Mouse (Mus musculus) midbrain, embryonic 14.5 days (tissue): Measurements from ENCODE around the gene Pex14. TPM values are rescaled to one million over a fixed set of nuclear protein-coding genes. Genes with fewer than 3 reads are reported as not detected.
A peak's percentile ranks its signal among the peaks of the same experiment; 100 is the strongest.

Source experiments
- ATAC-seq: fragments of 200-750 bp; cut with Nextera tagmentation; 2 replicates; pipeline ENCODE4 v1.8.0; 2017; ENCODE audit warnings: moderate number of reproducible peaks, moderate library complexity; ENCODE audit not compliant: low FRiP score, low TSS enrichment
- DNase-seq: peaks from one replicate; pipeline ENCODE4 v3.0.0-alpha.2; 2015
- H3K27ac ChIP-seq: fragments of 300-500 bp; sonication (generic); replicated peaks from 2 replicates; pipeline ENCODE4 v1.5.1; 2014; ENCODE audit warnings: mild to moderate bottlenecking, low read depth, low read length, moderate library complexity
- H3K27me3 ChIP-seq: fragments of 300-500 bp; sonication (generic); 2 replicates; pipeline ENCODE4 v1.6.1; 2014; ENCODE audit warnings: low read length, control low read depth, mixed read lengths; ENCODE audit not compliant: control insufficient read depth, insufficient read depth
- H3K36me3 ChIP-seq: fragments of 300-500 bp; sonication (generic); 2 replicates; pipeline ENCODE4 v1.6.1; 2014; ENCODE audit warnings: low read length, control low read depth; ENCODE audit not compliant: control insufficient read depth, insufficient read depth
- H3K4me1 ChIP-seq: fragments of 300-500 bp; sonication (generic); 2 replicates; pipeline ENCODE4 v1.6.1; 2014; ENCODE audit warnings: mild to moderate bottlenecking, antibody characterized with exemption, low read length, control low read depth; ENCODE audit not compliant: control insufficient read depth, insufficient read depth
- H3K4me2 ChIP-seq: fragments of 300-500 bp; sonication (generic); 2 replicates; pipeline ENCODE4 v1.6.1; 2014; ENCODE audit warnings: mild to moderate bottlenecking, low read length, moderate library complexity
- H3K4me3 ChIP-seq: fragments of 300-500 bp; sonication (generic); replicated peaks from 2 replicates; pipeline ENCODE4 v1.5.1; 2014; ENCODE audit warnings: low read depth, low read length
- H3K9ac ChIP-seq: fragments of 300-500 bp; sonication (generic); replicated peaks from 2 replicates; pipeline ENCODE4 v1.6.1; 2014; ENCODE audit warnings: mild to moderate bottlenecking, low read length, moderate library complexity
- H3K9me3 ChIP-seq: fragments of 300-500 bp; sonication (generic); 2 replicates; pipeline ENCODE4 v1.6.1; 2016; ENCODE audit warnings: low read length, control low read depth, mixed read lengths; ENCODE audit not compliant: control insufficient read depth
- WGBS: fragments of 180-500 bp; shearing (Covaris S2); extraction: QIAGEN DNeasy Blood & Tissue Kit; methylation state at CpG from one replicate; pipeline ENCODE4 v1.1.7; 2014; 5-methylcytosine and 5-hydroxymethylcytosine counted together
- polyA plus RNA-seq: library from polyadenylated mRNA; unstranded; fragments of >200 nt; fragmentation: Nextera tagmentation; extraction: Ambion mirVana; gene quantifications from 2 replicates; pipeline ENCODE4 v1.2.1, GENCODE M21; 2014

The Pex14 gene
- polyA plus RNA-seq, 1 experiment from 2014 or later: 47.3 TPM

DNA sequence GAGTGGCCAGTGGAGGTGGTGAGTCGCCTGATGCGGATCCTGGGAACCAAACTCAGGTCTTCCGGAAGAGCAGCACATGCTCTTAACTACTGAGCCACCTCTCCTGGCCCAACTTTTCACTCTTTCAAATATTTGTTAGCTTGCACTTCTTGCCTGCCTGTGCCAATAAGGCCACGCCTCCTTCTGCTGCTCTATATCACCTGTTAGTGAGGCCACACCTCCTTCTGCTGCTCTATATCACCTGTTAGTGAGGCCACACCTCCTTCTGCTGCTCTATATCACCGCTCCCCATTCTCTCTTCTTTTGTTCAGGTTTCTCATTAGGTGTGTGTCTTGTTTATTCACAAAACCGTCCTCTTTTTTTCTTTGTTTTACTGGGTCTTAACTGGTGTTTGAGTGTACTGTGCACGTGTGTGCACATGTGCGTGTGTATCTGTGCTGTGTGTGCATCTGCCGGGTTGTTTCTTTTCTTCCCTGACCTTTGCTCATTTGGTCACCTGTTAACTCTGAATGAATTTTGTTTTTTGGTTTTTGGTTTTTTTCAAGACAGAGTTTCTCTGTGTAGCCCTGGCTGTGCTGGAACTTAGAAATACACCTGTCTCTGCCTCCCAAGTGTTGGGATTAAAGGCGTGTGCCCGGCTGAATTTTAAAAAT lies 97.1 kb downstream of the Pex14 start:
- H3K4me3 ChIP-seq: no peak overlapping the region
- no peak overlapping the region for H3K27ac ChIP-seq
- H3K9ac ChIP-seq: no peak overlapping the region
- H3K9me3 ChIP-seq: no peaks in the 10 kb centered on the region
- 96% methylated on average over 11 of the region's 11 CpGs for WGBS
- ATAC-seq (no peak), DNase-seq (no peak)
- H3K36me3 ChIP-seq: no peaks in the 10 kb centered on the region
- no peaks in the 10 kb centered on the region for H3K27me3 ChIP-seq
- no peak overlapping the region for H3K4me2 ChIP-seq
- no peaks in the 10 kb centered on the region for H3K4me1 ChIP-seq

GRCm38 (mm10) chr4:149001515-149001914 lies 98.2 kb downstream of the Pex14 start:
- Histone ChIP-seq H3K4me3 (no peak overlapping the region), H3K27ac (no peak overlapping the region), H3K4me1 (no peaks in the 10 kb centered on the region), H3K9ac (no peak overlapping the region), H3K27me3 (no peaks in the 10 kb centered on the region), H3K9me3 (no peaks in the 10 kb centered on the region), H3K4me2 (no peak overlapping the region), H3K36me3 (no peaks in the 10 kb centered on the region)
- DNase-seq (no peak), ATAC-seq (no peak)
- WGBS: 89% methylated on average over 5 of the region's 5 CpGs

GRCm38 (mm10) chr4:149000746-149001145 lies 98.9 kb downstream of the Pex14 start:
- no peak overlapping the region for H3K4me3 ChIP-seq
- H3K4me1 ChIP-seq: no peaks in the 10 kb centered on the region
- H3K36me3 ChIP-seq: no peaks in the 10 kb centered on the region
- H3K27me3 ChIP-seq: no peaks in the 10 kb centered on the region
- DNase-seq: no peak
- no peaks in the 10 kb centered on the region for H3K9me3 ChIP-seq
- no peak overlapping the region for H3K27ac ChIP-seq
- H3K4me2 ChIP-seq: no peak overlapping the region
- WGBS: 91% methylated on average over 6 of the region's 6 CpGs
- no peak overlapping the region for H3K9ac ChIP-seq
- no peak for ATAC-seq

DNA sequence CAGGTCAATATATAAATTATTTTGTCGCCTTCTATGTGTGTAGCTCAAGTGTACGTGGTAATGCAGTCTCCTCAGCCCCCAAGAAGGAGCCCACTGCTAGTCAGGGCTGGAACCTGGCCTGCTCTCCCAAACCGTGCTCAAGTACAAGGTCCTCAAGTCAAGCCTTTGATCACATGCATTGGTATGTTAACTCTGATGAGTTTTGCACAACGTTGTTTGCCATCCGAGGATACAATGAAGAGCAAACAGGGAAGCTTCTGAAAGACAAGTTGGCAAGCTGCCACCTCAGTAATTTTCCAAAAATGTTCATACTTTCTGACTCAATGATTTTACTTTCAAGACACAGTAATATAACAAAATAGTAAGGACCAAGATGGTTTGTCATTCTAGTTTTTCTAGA lies 105.7 kb downstream of the Pex14 start:
- ATAC-seq: no peak
- no peaks in the 10 kb centered on the region for H3K4me1 ChIP-seq
- no peaks in the 10 kb centered on the region for H3K9me3 ChIP-seq
- no peak overlapping the region for H3K4me3 ChIP-seq
- WGBS: 87% methylated on average over 5 of the region's 5 CpGs
- no peak overlapping the region for H3K9ac ChIP-seq
- no peak for DNase-seq
- H3K4me2 ChIP-seq: no peak overlapping the region
- H3K36me3 ChIP-seq: no peaks in the 10 kb centered on the region
- no peaks in the 10 kb centered on the region for H3K27me3 ChIP-seq
- H3K27ac ChIP-seq: no peak overlapping the region

DNA sequence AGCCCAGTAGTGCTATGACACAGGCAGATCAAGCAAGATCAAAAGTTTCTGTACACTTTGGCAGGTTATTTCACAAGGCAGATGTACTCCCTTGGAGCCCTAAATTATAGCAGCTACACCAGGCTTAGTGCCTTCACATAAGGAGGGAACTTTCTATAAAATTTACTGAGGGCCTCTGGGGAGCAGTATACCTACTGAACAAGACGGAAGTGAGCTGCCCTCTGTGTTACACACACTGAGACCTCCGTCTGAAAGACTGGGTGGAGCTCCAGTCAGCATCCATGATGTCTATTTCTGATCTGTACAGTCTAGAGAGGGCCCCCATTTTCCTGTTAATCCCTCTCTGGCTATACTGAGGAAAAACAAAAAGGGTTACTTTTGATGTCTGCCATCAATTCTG lies 109.6 kb downstream of the Pex14 start:
- H3K4me1 ChIP-seq: peaks cover 29% of the 10 kb centered on the region

DNA sequence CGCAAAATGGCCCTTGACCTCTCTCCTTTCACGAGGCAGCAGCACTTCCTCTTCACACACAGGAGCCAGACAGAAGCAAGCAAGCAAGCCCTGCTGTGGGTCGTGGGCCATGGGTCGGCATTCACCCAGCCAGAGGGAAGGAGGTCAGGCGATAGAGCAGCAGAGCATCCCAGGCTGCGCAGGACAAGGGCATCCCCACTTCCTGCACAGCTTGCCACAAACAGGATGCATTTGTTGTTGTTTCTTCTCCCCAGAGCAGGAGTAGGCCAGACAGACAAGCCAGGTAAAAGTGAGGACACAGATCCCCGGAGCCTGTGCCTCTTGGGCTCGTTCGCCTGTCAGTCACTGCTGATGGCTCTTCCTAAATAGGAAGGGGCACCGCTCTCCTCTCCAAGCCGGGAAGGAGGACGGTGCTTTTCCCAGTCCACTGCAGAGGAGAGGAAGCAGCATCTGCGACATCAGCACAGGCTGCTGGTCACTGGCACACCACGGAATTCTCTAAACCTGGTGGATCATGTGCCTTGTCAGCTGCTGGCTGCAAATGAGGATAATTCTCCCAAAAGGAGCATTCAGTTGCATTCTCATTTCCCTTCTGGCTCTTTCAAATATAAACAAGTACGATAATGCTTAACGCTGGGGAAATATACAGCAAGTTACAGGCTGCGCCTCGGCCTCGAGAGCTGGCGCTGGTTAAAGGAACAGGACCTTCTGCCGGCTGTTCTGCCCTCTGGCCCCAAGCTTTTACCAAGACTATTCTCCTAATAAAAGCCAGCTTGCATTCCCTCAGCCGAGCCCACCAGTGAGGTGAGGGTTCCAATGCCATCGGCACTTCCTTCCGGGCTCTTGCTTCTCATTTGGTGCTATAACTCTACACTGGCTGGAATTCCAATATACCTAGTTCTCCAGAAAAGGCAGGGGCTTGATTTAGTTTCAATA lies 113.9 kb downstream of the Pex14 start:
- H3K36me3 ChIP-seq: 0 out of 2 replicates have a peak, but pooled peaks cover 9% of the 10 kb centered on the region
- 0 out of 2 replicates have a peak overlapping the region, but pooled peaks have one; percentile 37 for H3K27ac ChIP-seq
- H3K4me1 ChIP-seq: peaks cover 33% of the 10 kb centered on the region
- DNase-seq (no peak), ATAC-seq (no peak)
- no peak overlapping the region for H3K9ac ChIP-seq
- H3K9me3 ChIP-seq: no peaks in the 10 kb centered on the region
- no peak overlapping the region for H3K4me3 ChIP-seq
- 48% methylated on average over 24 of the region's 24 CpGs for WGBS
- H3K4me2 ChIP-seq: no peak overlapping the region
- no peaks in the 10 kb centered on the region for H3K27me3 ChIP-seq

More for the DNA sequence above, 109.6 kb downstream of the Pex14 start:
- no peak overlapping the region for H3K27ac ChIP-seq
- no peaks in the 10 kb centered on the region for H3K36me3 ChIP-seq
- no peak overlapping the region for H3K4me2 ChIP-seq
- no peak for DNase-seq
- H3K27me3 ChIP-seq: no peaks in the 10 kb centered on the region
- no peak overlapping the region for H3K4me3 ChIP-seq
- H3K9ac ChIP-seq: no peak overlapping the region
- no peak for ATAC-seq
- 27% methylated on average over 2 of the region's 2 CpGs for WGBS
- H3K9me3 ChIP-seq: no peaks in the 10 kb centered on the region

GRCm38 (mm10) chr4:148984701-148985540 lies 114.8 kb downstream of the Pex14 start:
- no peaks in the 10 kb centered on the region for H3K9me3 ChIP-seq
- DNase-seq (peak; percentile 67), ATAC-seq (no peak; the same call in 1 of the 2 replicates)
- H3K9ac ChIP-seq: no peak overlapping the region
- H3K4me3 ChIP-seq: no peak overlapping the region
- no peak overlapping the region for H3K4me2 ChIP-seq
- peaks cover 33% of the 10 kb centered on the region for H3K4me1 ChIP-seq
- WGBS: 44% methylated on average over 19 of the region's 19 CpGs
- peak overlapping the region; percentile 57; the same call in 1 of the 2 replicates for H3K27ac ChIP-seq
- H3K36me3 ChIP-seq: 0 out of 2 replicates have a peak, but pooled peaks cover 9% of the 10 kb centered on the region
- no peaks in the 10 kb centered on the region for H3K27me3 ChIP-seq

DNA sequence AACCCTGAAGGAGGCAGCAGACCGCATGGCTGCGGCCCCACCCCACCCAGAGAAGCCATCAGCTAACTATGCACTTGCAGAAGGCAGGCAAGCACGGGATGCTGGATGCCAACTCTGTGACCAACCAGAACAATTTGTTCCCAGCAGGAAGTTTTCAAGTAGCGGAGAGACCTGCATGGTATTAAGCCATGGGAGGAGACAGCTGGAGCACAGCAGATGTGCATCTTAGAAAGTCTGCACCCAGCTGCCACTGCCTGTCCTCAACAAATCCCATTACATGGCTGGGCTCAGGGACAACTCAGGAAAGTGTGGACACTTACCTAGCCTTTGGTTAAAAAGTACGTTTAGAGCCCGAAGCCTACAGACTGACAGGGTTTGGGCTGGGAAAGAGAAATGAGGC lies 117.4 kb downstream of the Pex14 start:
- no peak for ATAC-seq
- no peak overlapping the region for H3K27ac ChIP-seq
- no peaks in the 10 kb centered on the region for H3K27me3 ChIP-seq
- H3K9me3 ChIP-seq: no peaks in the 10 kb centered on the region
- H3K4me2 ChIP-seq: no peak overlapping the region
- 0 out of 2 replicates have a peak, but pooled peaks cover 9% of the 10 kb centered on the region for H3K36me3 ChIP-seq
- no peak for DNase-seq
- no peak overlapping the region for H3K4me3 ChIP-seq
- H3K4me1 ChIP-seq: peaks cover 26% of the 10 kb centered on the region
- 52% methylated on average over 6 of the region's 6 CpGs for WGBS
- H3K9ac ChIP-seq: no peak overlapping the region
